Mouse (Mus musculus) spleen, embryonic (tissue): Measurements from ENCODE around the gene Yaf2.
"Not testable (repeated sequence)": the region's sequence is repeated elsewhere in the genome, so short reads cannot be mapped to it uniquely, and the experiment has no call there.

Experiments used
- CTCF ChIA-PET: fragments of 350-600 bp; sonication (Branson Sonifier 250); formaldehyde crosslinking; loops from one replicate; lab custom pipeline; 2022; lab: Charles Lee

Yaf2 gene

GRCm38 (mm10) chr15:93253172-93253571 lies 83.6 kb downstream of the Yaf2 start:
- CTCF ChIA-PET: interaction anchor here (0.9 kb wide), 1 partner anchor 10 kb away, joined by 3 read pairs; no protein-coding TSS in a partner anchor

GRCm38 (mm10) chr15:93252396-93252795 lies 84.3 kb downstream of the Yaf2 start:
- CTCF ChIA-PET: no interaction called here

GRCm38 (mm10) chr15:93251553-93252250 lies 85.0 kb downstream of the Yaf2 start:
- CTCF ChIA-PET: interaction anchor here (0.6 kb wide), 1 partner anchor 210 kb away, joined by 5 read pairs; no protein-coding TSS in a partner anchor

- CTCF ChIA-PET: no interaction called here
Observed at GRCm38 (mm10) chr15:93243202-93243601, 93.5 kb downstream of the Yaf2 start.

GRCm38 (mm10) chr15:93236456-93236855 lies 100.3 kb downstream of the Yaf2 start:
- CTCF ChIA-PET: not testable (repeated sequence)
